Mouse (Mus musculus): ENCODE data around the gene Mettl1. TPM values are rescaled to one million over a fixed set of nuclear protein-coding genes. Genes with fewer than 3 reads are reported as not detected.

Gene Mettl1
- polyA plus RNA-seq, 1 experiment = 3.1 TPM

- Histone ChIP-seq H3K4me1 (ENCODE audit: control insufficient read depth, insufficient read depth, low read length) (peaks cover 7% of the 10 kb centered on the region; the same call in 1 of the 2 replicates), H3K27ac (ENCODE audit: insufficient read depth, low read depth, low read length) (no peak overlapping the region), H3K4me3 (ENCODE audit: insufficient read depth, low read length) (no peak overlapping the region)
- no peak for TF ChIP-seq POLR2A (IDR thresholded peaks at IDR 0.05; ENCODE audit: borderline replicate concordance, low read depth, low read length)
Measured at GRCm38 (mm10) chr10:127073981-127074380, 32.8 kb downstream of the Mettl1 start.

DNA sequence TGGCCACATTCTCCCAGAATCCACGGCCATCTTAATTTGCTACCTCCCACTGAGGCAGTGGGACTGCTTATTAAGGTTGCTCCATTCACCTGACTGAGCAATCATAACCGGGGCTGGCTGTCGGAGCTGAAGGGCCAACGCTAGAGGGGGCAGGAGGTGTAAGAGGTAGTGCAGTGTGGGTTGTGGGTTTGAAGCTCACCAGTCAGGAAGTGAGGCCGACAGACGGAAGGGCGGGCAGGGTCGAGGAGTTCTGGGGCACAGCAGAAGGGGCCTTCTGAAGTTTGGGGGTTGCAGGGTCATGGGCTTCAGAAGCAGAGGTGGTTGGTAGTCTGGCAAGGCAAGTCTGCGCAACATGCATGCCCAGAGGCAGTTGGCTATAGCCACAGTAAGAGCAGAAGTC lies 33.9 kb downstream of the Mettl1 start, which contains the start of gene Agap2:
Agap2 (plus strand) TSS at position 205 of the 400 bp plus-strand sequence.
- peaks cover 7% of the 10 kb centered on the region; the same call in 1 of the 2 replicates for H3K4me1 ChIP-seq (ENCODE audit: control insufficient read depth, insufficient read depth, low read length)
- H3K4me3 ChIP-seq (ENCODE audit: insufficient read depth, low read length) = no peak within 1 kb of the TSS
- TF ChIP-seq POLR2A (IDR thresholded peaks at IDR 0.05; ENCODE audit: borderline replicate concordance, low read depth, low read length) (no peak), CTCF (IDR thresholded peaks at IDR 0.05; ENCODE audit: low read depth, low read length) (no peak)
- no peak within 1 kb of the TSS for H3K27ac ChIP-seq (ENCODE audit: insufficient read depth, low read depth, low read length)

DNA sequence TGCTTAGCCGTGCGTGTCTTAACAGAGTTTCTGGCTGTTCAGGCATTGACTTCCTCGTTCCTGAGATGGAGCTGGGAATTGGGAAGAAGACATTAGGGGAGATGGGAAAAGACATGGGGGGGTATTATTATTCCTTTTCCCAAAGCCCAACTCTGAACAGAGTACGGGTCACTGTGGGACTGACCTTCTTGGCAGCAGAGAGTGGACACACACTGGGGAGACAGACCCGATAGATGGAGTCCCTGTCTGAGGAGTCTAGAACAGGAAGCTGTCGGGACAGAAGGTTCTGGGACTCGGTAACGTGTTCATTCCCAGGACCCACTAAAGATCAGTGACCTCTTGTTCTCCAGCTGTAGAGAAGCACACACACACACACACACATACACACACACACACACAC lies 34.4 kb downstream of the Mettl1 start:
- H3K4me1 ChIP-seq (ENCODE audit: control insufficient read depth, insufficient read depth, low read length) = peaks cover 7% of the 10 kb centered on the region; the same call in 1 of the 2 replicates
- TF ChIP-seq POLR2A (IDR thresholded peaks at IDR 0.05; ENCODE audit: borderline replicate concordance, low read depth, low read length) (no peak), CTCF (IDR thresholded peaks at IDR 0.05; ENCODE audit: low read depth, low read length) (no peak)
- no peak overlapping the region for H3K4me3 ChIP-seq (ENCODE audit: insufficient read depth, low read length)
- H3K27ac ChIP-seq (ENCODE audit: insufficient read depth, low read depth, low read length) = no peak overlapping the region

GRCm38 (mm10) chr10:127076082-127076481 lies 34.9 kb downstream of the Mettl1 start:
- no peak overlapping the region for H3K4me3 ChIP-seq (ENCODE audit: insufficient read depth, low read length)
- H3K4me1 ChIP-seq (ENCODE audit: control insufficient read depth, insufficient read depth, low read length) = peaks cover 6% of the 10 kb centered on the region; the same call in 1 of the 2 replicates
- TF ChIP-seq CTCF (IDR thresholded peaks at IDR 0.05; ENCODE audit: low read depth, low read length) (no peak), POLR2A (IDR thresholded peaks at IDR 0.05; ENCODE audit: borderline replicate concordance, low read depth, low read length) (no peak)
- no peak overlapping the region for H3K27ac ChIP-seq (ENCODE audit: insufficient read depth, low read depth, low read length)

DNA sequence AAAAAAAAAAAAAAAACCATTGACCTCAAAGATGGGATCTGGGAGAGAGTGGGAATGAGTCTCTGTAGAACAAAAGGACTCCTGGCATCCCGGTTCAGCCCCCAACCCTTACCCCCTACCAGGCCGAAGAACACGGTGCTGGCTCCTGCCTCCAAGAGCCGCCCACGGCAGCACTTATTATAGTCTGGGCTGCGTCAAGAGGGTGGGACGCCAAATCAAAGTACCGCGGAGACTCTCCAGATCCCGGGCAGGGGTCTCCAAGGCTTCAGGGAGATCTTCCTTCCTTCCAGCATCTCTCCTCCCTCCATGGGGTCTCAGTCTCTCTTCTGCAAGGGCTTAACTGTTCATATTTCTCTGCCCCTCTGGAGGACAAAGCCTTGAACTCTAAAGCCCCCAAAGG lies 36.3 kb downstream of the Mettl1 start:
- 0 out of 2 replicates have a peak, but pooled peaks cover 3% of the 10 kb centered on the region for H3K4me1 ChIP-seq (ENCODE audit: control insufficient read depth, insufficient read depth, low read length)
- TF ChIP-seq CTCF (IDR thresholded peaks at IDR 0.05; ENCODE audit: low read depth, low read length) (no peak), POLR2A (IDR thresholded peaks at IDR 0.05; ENCODE audit: borderline replicate concordance, low read depth, low read length) (no peak)
- H3K27ac ChIP-seq (ENCODE audit: insufficient read depth, low read depth, low read length) = no peak overlapping the region
- H3K4me3 ChIP-seq (ENCODE audit: insufficient read depth, low read length) = no peak overlapping the region

DNA sequence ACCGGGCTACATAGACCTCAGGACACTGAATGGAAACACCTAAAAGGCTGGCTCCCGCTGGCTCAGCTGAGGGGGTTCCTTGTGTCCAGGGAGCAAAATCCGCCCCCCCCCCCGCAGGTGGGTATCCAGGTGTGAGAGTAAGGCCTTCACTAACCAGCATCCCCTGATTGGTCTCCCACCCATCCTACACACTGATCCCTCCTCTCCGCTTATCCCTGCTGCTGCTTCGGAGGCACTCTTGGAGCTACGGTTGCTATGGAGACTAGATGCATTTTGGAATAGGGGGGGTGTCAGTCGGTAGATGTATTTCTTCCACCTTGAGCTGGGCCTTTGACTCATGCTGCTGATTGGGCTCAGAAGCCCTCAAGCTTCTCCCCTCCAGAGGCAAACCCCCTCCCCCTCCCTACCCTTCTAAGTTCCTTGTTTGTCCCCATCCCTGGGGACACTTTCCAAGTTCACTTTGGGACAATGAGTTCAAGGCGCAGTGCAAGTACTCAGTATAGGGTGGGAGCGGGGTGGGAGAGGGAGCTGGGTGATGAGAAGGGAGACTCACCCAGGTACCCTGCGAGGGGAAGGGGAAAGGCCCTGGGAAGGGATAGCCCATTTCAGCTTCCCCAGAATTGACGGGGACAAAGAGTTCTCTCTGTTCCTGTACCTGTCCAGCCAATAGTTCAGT lies 36.9 kb downstream of the Mettl1 start:
- TF ChIP-seq CTCF (IDR thresholded peaks at IDR 0.05; ENCODE audit: low read depth, low read length) (no peak), POLR2A (IDR thresholded peaks at IDR 0.05; ENCODE audit: borderline replicate concordance, low read depth, low read length) (no peak)
- Histone ChIP-seq H3K4me1 (ENCODE audit: control insufficient read depth, insufficient read depth, low read length) (0 out of 2 replicates have a peak, but pooled peaks cover 3% of the 10 kb centered on the region), H3K27ac (ENCODE audit: insufficient read depth, low read depth, low read length) (no peak overlapping the region), H3K4me3 (ENCODE audit: insufficient read depth, low read length) (no peak overlapping the region)

DNA sequence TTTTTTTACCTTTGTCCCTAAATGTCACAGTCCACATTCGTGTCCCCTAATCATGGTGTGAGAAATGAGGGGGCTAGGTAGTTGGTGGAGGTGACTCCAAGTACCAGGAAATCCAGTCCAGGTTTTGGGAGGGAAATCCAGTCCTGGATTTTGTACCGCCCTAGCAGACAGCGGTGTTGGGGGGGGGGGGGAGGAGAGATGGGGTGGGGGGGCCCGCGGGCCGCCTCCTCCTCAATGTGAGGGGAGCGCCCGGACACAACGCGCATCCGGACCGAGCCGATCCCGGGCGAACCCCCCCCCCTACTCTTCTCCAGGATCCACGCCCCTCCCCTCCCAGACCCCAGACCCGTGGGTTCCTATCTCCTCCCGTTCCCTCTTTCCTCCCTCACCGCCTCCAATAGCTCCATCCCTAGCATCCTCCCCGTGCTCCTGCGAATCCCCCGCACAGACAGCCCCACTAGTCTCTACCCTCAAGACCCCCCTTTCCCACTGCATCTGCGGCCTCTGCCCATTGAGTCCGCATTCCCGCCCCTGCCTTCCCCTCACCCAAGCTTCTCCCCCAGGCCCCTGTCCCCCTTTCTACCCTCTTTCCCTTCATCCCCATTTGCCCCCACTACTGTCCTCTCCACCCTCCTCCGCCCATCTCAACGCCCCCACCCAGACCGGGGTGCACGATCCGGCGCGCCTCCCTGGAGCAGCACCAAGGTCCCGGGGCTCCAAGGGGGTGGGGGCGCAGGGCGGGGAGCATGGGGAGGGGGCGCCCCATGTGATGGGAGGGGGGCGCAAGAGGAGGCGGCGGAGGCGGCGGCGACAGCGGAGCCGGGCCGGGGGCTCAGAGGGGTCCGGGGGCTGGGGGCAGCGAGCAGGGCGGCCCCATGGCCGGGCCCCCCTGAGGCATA lies 37.7 kb downstream of the Mettl1 start:
- Histone ChIP-seq H3K4me3 (ENCODE audit: insufficient read depth, low read length) (no peak overlapping the region), H3K4me1 (ENCODE audit: control insufficient read depth, insufficient read depth, low read length) (0 out of 2 replicates have a peak, but pooled peaks cover 3% of the 10 kb centered on the region), H3K27ac (ENCODE audit: insufficient read depth, low read depth, low read length) (no peak overlapping the region)
- no peak for TF ChIP-seq POLR2A (IDR thresholded peaks at IDR 0.05; ENCODE audit: borderline replicate concordance, low read depth, low read length)
- TF ChIP-seq CTCF (IDR thresholded peaks at IDR 0.05; ENCODE audit: low read depth, low read length) = no peak

DNA sequence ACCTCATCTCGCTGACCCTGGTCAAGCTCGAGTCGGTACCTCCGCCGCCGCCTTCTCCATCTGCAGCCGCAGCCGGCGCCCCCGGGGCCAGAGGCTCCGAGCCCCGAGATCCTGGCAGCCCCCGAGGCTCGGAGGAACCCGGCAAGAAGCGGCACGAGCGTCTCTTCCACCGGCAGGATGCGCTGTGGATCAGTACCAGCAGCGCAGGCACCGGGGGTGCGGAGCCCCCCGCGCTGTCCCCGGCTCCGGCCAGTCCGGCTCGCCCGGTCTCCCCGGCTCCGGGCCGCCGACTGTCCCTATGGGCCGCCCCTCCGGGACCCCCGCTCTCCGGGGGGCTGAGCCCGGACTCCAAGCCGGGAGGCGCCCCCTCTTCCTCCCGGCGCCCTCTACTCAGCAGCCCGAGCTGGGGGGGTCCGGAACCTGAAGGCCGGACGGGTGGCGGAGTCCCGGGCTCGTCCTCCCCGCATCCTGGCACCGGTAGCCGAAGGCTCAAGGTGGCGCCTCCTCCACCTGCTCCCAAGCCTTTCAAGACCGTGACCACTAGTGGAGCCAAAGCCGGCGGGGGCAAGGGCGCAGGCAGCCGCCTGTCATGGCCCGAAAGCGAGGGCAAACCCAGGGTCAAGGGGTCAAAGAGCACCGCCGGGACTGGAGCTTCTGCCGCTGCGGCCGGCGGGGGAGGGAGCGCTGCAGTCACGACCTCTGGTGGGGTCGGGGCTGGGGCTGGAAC lies 38.6 kb downstream of the Mettl1 start:
- Histone ChIP-seq H3K4me1 (ENCODE audit: control insufficient read depth, insufficient read depth, low read length) (0 out of 2 replicates have a peak, but pooled peaks cover 3% of the 10 kb centered on the region), H3K4me3 (ENCODE audit: insufficient read depth, low read length) (no peak overlapping the region), H3K27ac (ENCODE audit: insufficient read depth, low read depth, low read length) (no peak overlapping the region)
- no peak for TF ChIP-seq POLR2A (IDR thresholded peaks at IDR 0.05; ENCODE audit: borderline replicate concordance, low read depth, low read length)
- no peak for TF ChIP-seq CTCF (IDR thresholded peaks at IDR 0.05; ENCODE audit: low read depth, low read length)
